Mouse (Mus musculus) liver, embryonic 15.5 days (tissue): ENCODE measurements around the gene Gpr65. TPM values are rescaled to one million over a fixed set of nuclear protein-coding genes. Genes with fewer than 3 reads are reported as not detected.
A peak's percentile ranks its signal among the peaks of the same experiment; 100 is the strongest.
"Not testable (repeated sequence)": the region's sequence is repeated elsewhere in the genome, so short reads cannot be mapped to it uniquely, and the experiment has no call there.

Experiments used
- ATAC-seq: fragments of 200-750 bp; cut with Nextera tagmentation; 2 replicates; pipeline ENCODE4 v1.8.0; 2017; ENCODE audit warnings: moderate number of reproducible peaks, mild to moderate bottlenecking, moderate library complexity; ENCODE audit not compliant: insufficient read depth
- H3K27ac ChIP-seq: fragments of 300-500 bp; sonication (generic); replicated peaks from 2 replicates; pipeline ENCODE4 v1.5.1; 2015; ENCODE audit warnings: mild to moderate bottlenecking, inconsistent platforms
- H3K27me3 ChIP-seq: fragments of 300-500 bp; sonication (generic); 2 replicates; pipeline ENCODE4 v1.6.1; 2015; ENCODE audit warnings: mild to moderate bottlenecking, inconsistent platforms
- H3K36me3 ChIP-seq: fragments of 300-500 bp; sonication (generic); replicated peaks from 2 replicates; pipeline ENCODE4 v1.6.1; 2015; ENCODE audit warnings: moderate library complexity, mild to moderate bottlenecking, inconsistent platforms
- H3K4me1 ChIP-seq: fragments of 300-500 bp; sonication (generic); replicated peaks from 2 replicates; pipeline ENCODE4 v1.6.1; 2015; ENCODE audit warnings: inconsistent platforms
- H3K4me2 ChIP-seq: fragments of 300-500 bp; sonication (generic); 2 replicates; pipeline ENCODE4 v1.6.1; 2015; ENCODE audit warnings: moderate library complexity, mild to moderate bottlenecking, inconsistent platforms
- H3K4me3 ChIP-seq: fragments of 300-500 bp; sonication (generic); replicated peaks from 2 replicates; pipeline ENCODE4 v1.5.1; 2015; ENCODE audit warnings: mild to moderate bottlenecking, inconsistent platforms
- H3K9ac ChIP-seq: fragments of 300-500 bp; sonication (generic); 2 replicates; pipeline ENCODE4 v1.6.1; 2015; ENCODE audit warnings: moderate library complexity, mild to moderate bottlenecking, inconsistent platforms
- H3K9me3 ChIP-seq: fragments of 300-500 bp; sonication (generic); replicated peaks from 2 replicates; pipeline ENCODE4 v1.6.1; 2016; ENCODE audit warnings: inconsistent platforms
- WGBS: fragments of 180-500 bp; shearing (Covaris S2); methylation state at CpG from one replicate; pipeline ENCODE4 v1.1.7; 2015; ENCODE audit warnings: mixed read lengths; ENCODE audit not compliant: insufficient replicate concordance; 5-methylcytosine and 5-hydroxymethylcytosine counted together
- polyA plus RNA-seq: library from polyadenylated mRNA; unstranded; fragments of >200 nt; fragmentation: Nextera tagmentation; extraction: Ambion mirVana; gene quantifications from 2 replicates; pipeline ENCODE4 v1.2.1, GENCODE M21; 2015

The Gpr65 gene
- polyA plus RNA-seq, result 2.7 and 3.3 TPM in 2 replicates

GRCm38 (mm10) chr12:98268441-98269369 lies at the start of gene Gpr65:
Gene Gpr65 (plus strand): TSS chr12:98268635.
- no peak within 1 kb of the TSS for H3K27ac ChIP-seq
- peak within 1 kb of the TSS; percentile 30 for H3K4me3 ChIP-seq
- no peak for ATAC-seq
- H3K4me1 ChIP-seq, result no peaks in the 10 kb centered on the region
- H3K27me3 ChIP-seq, result no peaks in the 10 kb centered on the region; the same call in 1 of the 2 replicates
- H3K36me3 ChIP-seq, result no peaks in the 10 kb centered on the region
- 45% methylated on average over 13 of the region's 13 CpGs for WGBS
- H3K9ac ChIP-seq, result no peak within 1 kb of the TSS
- H3K4me2 ChIP-seq, result 0 out of 2 replicates have a peak within 1 kb of the TSS, but pooled peaks have one; percentile 12
- no peaks in the 10 kb centered on the region for H3K9me3 ChIP-seq

- Histone ChIP-seq H3K27ac (no peak overlapping the region), H3K36me3 (no peaks in the 10 kb centered on the region), H3K4me3 (no peak overlapping the region), H3K9me3 (no peaks in the 10 kb centered on the region), H3K4me1 (no peaks in the 10 kb centered on the region), H3K9ac (no peak overlapping the region), H3K27me3 (no peaks in the 10 kb centered on the region), H3K4me2 (no peak overlapping the region)
- no peak for ATAC-seq
- 47% methylated on average over 5 of the region's 5 CpGs for WGBS
These were observed 45.1 kb upstream of the Gpr65 start for GRCm38 (mm10) chr12:98223286-98223685.

GRCm38 (mm10) chr12:98227037-98227436 lies 41.4 kb upstream of the Gpr65 start:
- no peak overlapping the region for H3K9ac ChIP-seq
- WGBS, result 44% methylated on average over 2 of the region's 2 CpGs
- H3K36me3 ChIP-seq, result no peaks in the 10 kb centered on the region
- H3K4me1 ChIP-seq, result no peaks in the 10 kb centered on the region
- no peak overlapping the region for H3K4me2 ChIP-seq
- H3K4me3 ChIP-seq, result no peak overlapping the region
- H3K27me3 ChIP-seq, result no peaks in the 10 kb centered on the region
- ATAC-seq, result no peak
- no peak overlapping the region for H3K27ac ChIP-seq
- no peaks in the 10 kb centered on the region for H3K9me3 ChIP-seq

GRCm38 (mm10) chr12:98238478-98238877 lies 30.0 kb upstream of the Gpr65 start:
- H3K9ac ChIP-seq, H3K9me3 ChIP-seq, H3K4me2 ChIP-seq, H3K27me3 ChIP-seq, H3K4me1 ChIP-seq, ATAC-seq, H3K27ac ChIP-seq, H3K4me3 ChIP-seq, H3K36me3 ChIP-seq: not testable (repeated sequence)
- WGBS, result 42% methylated on average over 6 of the region's 6 CpGs

- 64% methylated on average over 4 of the region's 4 CpGs for WGBS
- no peaks in the 10 kb centered on the region for H3K4me1 ChIP-seq
These were observed 24.3 kb upstream of the Gpr65 start for GRCm38 (mm10) chr12:98244161-98244560.

GRCm38 (mm10) chr12:98244865-98245264 lies 23.6 kb upstream of the Gpr65 start:
- no peak overlapping the region for H3K27ac ChIP-seq
- H3K9ac ChIP-seq, result no peak overlapping the region
- H3K9me3 ChIP-seq, result no peaks in the 10 kb centered on the region
- H3K27me3 ChIP-seq, result no peaks in the 10 kb centered on the region
- 71% methylated on average over 5 of the region's 5 CpGs for WGBS
- H3K36me3 ChIP-seq, result no peaks in the 10 kb centered on the region
- H3K4me2 ChIP-seq, result no peak overlapping the region
- H3K4me3 ChIP-seq, result no peak overlapping the region
- ATAC-seq, result no peak
- H3K4me1 ChIP-seq, result no peaks in the 10 kb centered on the region

More at GRCm38 (mm10) chr12:98244161-98244560, 24.3 kb upstream of the Gpr65 start:
- no peak overlapping the region for H3K27ac ChIP-seq
- no peak overlapping the region for H3K4me2 ChIP-seq
- no peak for ATAC-seq
- H3K27me3 ChIP-seq, result no peaks in the 10 kb centered on the region
- no peaks in the 10 kb centered on the region for H3K9me3 ChIP-seq
- no peak overlapping the region for H3K9ac ChIP-seq
- no peak overlapping the region for H3K4me3 ChIP-seq
- no peaks in the 10 kb centered on the region for H3K36me3 ChIP-seq

GRCm38 (mm10) chr12:98246835-98247234 lies 21.6 kb upstream of the Gpr65 start:
- 8% methylated on average over 4 of the region's 4 CpGs for WGBS
- Histone ChIP-seq H3K4me1 (no peaks in the 10 kb centered on the region), H3K9ac (no peak overlapping the region), H3K4me2 (no peak overlapping the region), H3K4me3 (no peak overlapping the region), H3K9me3 (no peaks in the 10 kb centered on the region), H3K36me3 (no peaks in the 10 kb centered on the region), H3K27me3 (no peaks in the 10 kb centered on the region), H3K27ac (no peak overlapping the region)
- no peak for ATAC-seq

- no peaks in the 10 kb centered on the region for H3K9me3 ChIP-seq
- H3K9ac ChIP-seq, result no peak overlapping the region
- H3K27ac ChIP-seq, result no peak overlapping the region
- no peak for ATAC-seq
- H3K36me3 ChIP-seq, result no peaks in the 10 kb centered on the region
- H3K27me3 ChIP-seq, result no peaks in the 10 kb centered on the region
- 66% methylated on average over 3 of the region's 3 CpGs for WGBS
- no peak overlapping the region for H3K4me3 ChIP-seq
- H3K4me1 ChIP-seq, result no peaks in the 10 kb centered on the region
- H3K4me2 ChIP-seq, result no peak overlapping the region
These were observed 18.8 kb upstream of the Gpr65 start for GRCm38 (mm10) chr12:98249671-98250070.

GRCm38 (mm10) chr12:98250327-98250726 lies 18.1 kb upstream of the Gpr65 start:
- Histone ChIP-seq H3K36me3 (no peaks in the 10 kb centered on the region), H3K9me3 (no peaks in the 10 kb centered on the region), H3K27ac (no peak overlapping the region), H3K9ac (no peak overlapping the region), H3K27me3 (no peaks in the 10 kb centered on the region), H3K4me1 (no peaks in the 10 kb centered on the region), H3K4me2 (no peak overlapping the region), H3K4me3 (no peak overlapping the region)
- 78% methylated on average over 8 of the region's 8 CpGs for WGBS
- no peak for ATAC-seq

GRCm38 (mm10) chr12:98252417-98252816 lies 16.0 kb upstream of the Gpr65 start:
- no peaks in the 10 kb centered on the region for H3K9me3 ChIP-seq
- H3K27ac ChIP-seq, result no peak overlapping the region
- ATAC-seq, result no peak
- H3K27me3 ChIP-seq, result no peaks in the 10 kb centered on the region
- H3K4me3 ChIP-seq, result no peak overlapping the region
- H3K36me3 ChIP-seq, result no peaks in the 10 kb centered on the region
- 70% methylated on average over 2 of the region's 2 CpGs for WGBS
- H3K4me1 ChIP-seq, result 0 out of 2 replicates have a peak, but pooled peaks cover 2% of the 10 kb centered on the region
- H3K4me2 ChIP-seq, result no peak overlapping the region
- no peak overlapping the region for H3K9ac ChIP-seq

- H3K36me3 ChIP-seq, result no peaks in the 10 kb centered on the region
- WGBS, result 39% methylated on average over 13 of the region's 13 CpGs
- ATAC-seq, result no peak
- no peaks in the 10 kb centered on the region for H3K9me3 ChIP-seq
- no peak overlapping the region for H3K4me2 ChIP-seq
- H3K9ac ChIP-seq, result no peak overlapping the region
- no peak overlapping the region for H3K4me3 ChIP-seq
- no peaks in the 10 kb centered on the region for H3K27me3 ChIP-seq
- no peak overlapping the region for H3K27ac ChIP-seq
- H3K4me1 ChIP-seq, result 0 out of 2 replicates have a peak, but pooled peaks cover 4% of the 10 kb centered on the region
These were observed 13.0 kb upstream of the Gpr65 start for GRCm38 (mm10) chr12:98255373-98255995.
